Mouse (Mus musculus) heart, adult 18-20 months (tissue): ENCODE data around the gene Smim6. TPM values are rescaled to one million over a fixed set of nuclear protein-coding genes. Genes with fewer than 3 reads are reported as not detected.
A peak's percentile ranks its signal among the peaks of the same experiment; 100 is the strongest.

Source experiments
- DNase-seq, 2 experiments: peaks; one replicate each; pipeline ENCODE4 v3.0.0; 2021 to 2022; ENCODE audit warnings: mixed read lengths in 1 of 2
- total RNA-seq, 2 experiments: library from RNA; stranded (reverse); gene quantifications; 2 replicates each; pipeline ENCODE4 v1.2.3; 2021

Smim6 gene
- total RNA-seq, 2 experiments from 2014 or later = not detected

DNA sequence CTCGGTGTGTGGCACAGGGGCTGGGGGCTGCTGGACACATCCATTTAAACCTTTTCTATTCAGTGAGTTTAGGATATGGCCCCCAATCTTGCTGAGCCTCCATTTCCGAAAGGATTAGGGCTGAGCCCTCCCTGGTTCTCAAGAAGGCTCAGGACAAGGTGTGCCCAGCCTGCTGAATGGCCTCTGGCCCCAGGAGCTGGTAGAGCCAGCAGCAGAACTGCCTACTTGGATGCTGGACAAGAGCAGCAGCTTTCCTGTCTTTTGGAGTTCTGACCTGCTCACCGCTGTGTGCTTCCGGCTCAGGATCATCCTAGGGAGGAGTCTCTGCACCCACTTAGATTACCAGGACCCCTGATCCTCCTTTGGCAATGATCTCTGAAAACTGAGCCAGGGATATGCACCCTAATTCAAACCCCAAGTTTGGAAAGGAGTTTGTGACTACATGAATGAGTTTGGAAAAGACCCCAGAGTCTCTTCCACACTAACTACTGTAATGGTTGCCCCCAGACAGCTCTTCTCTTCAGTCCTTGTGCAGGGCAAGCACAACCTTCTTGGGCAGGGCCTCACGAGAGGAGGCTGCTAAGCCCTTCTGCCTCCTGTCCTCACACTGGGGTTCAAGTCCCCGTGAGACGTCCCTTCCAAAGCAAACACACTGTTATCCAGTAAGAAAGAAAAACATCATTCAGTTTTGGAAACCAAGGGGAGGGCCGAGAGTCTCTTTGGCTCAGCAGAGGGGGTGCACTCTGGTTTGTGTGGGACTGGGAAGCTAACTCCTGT, 11.1 kb upstream of the Smim6 start:
- DNase-seq = peak; percentile 42 to 44

DNA sequence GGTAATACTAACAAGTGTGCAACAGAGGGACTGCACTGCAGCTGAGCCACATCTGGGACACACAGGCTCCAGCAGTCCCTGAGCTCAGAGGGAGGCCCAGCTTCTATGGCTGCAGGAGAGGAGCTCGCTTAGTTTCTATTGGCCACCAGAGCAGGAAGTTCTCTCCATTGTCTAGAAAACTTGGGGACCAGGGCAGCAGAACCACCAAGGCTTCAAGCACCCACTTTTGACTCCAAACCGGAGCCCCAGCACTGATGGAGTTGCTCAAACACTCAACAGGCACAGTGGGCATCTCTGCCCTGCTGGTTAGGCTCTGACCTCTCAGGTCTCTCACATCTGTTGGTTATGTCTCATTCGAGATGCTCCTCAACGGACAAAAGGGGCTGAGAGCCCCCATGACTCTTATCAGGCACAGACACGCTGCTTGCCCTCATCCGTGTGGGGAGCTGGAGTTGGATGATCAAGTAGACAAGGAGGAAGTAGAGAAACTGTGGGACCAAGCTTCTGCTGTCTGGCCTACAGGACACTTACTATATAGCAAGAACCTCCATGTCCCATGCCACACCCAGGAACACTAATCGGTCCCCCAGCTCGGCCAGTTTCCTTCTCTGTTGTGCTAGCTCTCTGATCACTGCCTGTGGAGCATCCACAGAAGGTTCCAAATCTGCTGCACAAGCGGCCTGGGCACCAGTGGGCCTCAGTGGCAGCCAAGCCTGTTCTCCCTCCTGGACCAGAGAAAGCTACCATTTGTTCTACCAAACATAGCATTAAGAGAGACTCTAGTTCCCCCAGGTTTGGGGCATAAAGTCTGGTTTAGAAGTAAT, 10.3 kb upstream of the Smim6 start:
- peak in 1 of 2 experiments; percentile 25 for DNase-seq

DNA sequence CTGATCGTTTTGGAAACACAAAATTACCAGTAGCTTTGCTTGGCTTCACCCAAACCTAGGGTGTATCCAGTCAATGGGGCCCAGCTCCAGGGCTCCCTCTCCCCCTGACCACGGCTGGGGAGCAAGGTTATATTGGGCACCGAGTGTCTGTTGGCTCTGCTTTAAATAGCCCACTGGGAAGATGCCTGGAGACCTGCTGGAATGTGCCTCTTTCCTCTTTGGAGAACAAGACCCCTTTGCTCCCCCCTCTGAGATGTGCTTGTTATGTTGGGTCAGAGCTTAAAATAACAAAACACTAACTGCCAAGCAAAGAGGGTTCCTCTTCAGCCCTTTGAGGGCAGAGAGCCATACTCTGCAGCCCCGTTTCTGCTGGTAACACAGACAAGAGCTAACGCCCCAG, 9.6 kb upstream of the Smim6 start:
- peak; percentile 51 to 78 for DNase-seq

DNA sequence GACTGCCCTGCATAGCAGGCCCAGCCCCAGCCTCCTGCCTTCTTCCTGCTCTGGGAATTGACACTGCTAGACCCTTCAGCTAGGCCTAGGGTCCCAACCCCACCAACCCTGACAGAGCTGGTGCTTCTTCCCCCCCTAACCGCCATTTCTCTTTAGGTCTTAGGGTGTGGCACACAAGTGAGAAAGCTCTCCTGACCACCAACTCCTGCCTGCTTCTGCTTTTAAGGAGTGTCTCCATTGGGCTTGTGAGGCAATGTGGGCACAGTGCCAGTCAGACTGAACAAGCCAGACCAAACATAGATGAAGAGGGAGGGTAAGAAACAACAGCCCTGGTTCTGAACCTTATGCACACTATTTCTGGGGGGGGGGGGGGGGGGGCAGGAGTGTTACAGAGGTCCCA, 9.0 kb upstream of the Smim6 start:
- DNase-seq = peak; percentile 71 to 75

DNA sequence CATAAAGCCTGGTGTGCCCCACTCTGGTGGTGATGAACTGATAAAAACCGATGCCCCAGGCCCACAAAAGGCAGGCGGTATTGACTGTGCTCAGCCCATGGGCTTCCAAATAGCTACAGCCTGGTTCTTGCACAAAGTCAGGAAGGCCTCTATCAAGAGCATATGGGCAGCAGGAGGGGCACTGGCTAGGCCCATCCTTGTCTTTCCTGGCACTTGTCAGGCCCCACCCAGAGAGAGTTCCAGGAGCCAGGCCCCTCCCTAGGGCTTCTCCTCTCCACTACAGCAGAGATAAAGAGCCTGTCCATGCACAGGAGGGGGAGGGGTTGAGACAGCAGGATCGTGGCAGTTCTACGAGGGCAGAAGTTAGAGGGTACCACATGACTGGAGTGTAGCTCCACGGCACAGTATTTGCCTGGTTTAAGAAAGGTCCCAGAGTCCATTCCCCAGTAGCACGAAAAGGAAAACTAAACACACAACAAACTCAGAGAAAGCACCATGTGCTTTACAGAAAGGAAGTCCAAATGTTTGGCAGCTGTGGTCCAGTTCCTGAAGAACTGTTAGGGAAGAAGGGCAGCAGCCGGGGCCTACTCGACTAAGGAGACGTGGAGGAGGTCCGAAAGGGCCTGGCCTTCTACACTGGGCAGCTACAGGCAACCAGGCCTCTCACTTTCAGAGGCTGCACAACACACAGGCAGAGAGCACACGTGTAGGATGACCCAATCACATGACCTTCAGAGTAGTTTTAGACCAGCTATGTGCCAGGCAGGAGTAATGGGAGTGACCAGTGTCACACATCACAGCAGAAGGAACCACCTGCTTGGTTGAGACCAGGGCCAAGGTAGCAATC, 8.2 kb upstream of the Smim6 start:
- peak; percentile 67 to 78 for DNase-seq

DNA sequence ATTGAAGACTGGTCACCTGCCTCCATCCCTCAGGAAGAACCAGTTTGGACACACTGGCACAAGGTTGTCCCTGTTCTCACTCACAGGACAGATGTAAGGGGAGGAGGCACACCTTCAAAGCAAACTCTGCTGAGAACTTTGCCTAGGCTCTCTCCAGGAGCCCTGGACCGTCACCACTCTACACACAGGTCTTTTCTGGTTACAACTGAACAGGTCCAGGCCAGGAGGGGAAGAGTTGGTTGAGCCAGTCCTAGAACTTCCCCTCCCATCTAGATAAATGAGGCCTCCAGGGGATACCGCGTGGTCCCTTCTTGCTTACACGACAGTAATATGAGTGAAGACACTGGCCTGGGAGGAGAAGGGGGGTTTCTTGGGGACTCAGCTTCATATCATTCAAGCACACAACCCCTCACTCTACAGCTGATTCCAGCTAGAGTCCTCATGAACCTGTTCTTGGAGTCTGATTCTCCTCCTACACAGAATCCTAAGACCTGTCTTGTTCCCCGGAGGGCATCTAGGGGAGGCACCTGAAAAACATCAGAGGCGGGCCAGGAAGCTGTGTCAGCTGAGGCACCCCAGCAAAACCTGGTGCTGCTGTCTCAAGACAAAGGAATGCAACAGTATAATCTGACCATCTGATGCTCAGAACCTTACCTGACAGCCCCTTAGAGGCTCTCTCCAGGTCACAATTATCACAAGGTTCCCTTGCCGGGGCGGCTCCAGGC, 7.4 kb upstream of the Smim6 start:
- DNase-seq = no peak

DNA sequence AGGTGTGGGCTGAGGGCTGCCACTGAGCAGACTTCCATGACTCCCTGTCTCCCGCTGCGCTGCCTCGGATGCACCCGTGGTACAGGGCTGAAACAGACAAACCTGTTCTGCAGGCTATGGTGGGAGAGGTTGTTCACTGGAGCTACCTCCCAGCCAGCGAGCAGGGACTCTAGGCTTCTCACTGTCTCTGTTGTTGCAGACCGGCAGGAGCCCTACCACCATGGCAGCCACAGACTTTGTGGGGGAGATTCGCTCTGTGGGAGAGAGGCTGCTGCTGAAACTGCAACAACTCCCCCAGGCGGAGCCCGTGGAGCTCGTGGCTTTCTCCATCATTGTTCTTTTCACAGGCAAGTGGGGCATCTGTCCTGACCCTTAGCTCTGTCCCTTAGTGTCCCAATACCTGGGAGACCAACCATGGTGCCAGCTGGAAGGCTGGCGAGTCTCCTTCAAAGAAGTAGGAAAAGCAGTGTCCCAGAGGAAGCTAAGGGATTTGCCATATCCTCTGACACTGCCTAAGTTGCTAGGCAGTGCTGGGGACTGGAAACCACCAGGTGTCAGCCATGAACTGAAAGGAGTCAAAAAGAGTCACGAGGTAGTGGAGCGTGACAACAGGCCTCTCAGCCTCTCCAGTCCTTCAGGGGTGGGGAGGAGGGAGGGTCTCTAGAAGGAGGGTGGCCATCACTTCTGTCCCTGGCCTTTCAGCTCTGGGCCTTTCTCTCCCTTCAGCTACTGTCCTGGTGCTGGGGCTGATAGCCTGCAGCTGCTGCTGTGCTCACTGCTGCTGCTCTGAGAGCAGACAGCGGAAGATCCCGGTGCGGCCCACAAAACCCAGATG, 6.6 kb upstream of the Smim6 start:
- no peak for DNase-seq

DNA sequence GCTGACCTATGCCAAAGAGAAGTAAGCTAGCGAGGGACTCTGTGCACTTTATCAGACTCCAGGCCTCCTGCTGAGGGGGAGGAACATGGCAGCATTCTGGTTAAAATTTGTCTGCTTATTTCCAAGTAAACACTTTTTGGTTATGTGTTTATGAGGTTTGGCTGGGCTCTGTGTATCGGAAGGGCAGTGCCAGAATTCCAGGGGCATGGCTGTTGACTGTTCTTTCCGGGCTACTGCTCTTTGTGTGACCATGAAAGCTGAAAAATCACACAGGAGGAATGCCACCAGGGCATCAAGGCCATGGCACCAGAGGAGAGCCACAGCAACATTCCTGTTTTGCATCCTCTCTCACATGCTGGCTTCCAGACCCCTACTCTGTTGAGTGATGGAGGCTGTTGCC, 5.7 kb upstream of the Smim6 start:
- no peak for DNase-seq

DNA sequence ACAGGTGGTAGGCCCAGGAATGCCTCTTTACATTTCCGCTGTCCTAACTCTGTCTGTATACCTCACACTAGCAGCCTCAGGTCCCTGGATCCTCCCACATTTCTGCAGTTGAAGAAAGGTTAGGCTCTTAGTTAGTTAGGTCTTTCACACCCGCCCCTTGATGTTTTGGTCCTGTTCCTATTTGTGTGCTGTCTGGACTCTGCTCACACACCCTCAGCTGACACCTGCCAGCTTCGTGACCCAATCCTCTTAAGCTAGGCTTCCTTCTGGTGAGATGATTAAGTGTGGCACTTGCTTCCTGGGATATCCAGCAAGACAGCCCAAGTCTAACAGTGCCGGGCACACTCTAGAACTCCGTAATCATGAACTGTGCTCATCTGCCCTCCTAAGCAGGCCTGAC, 5.3 kb upstream of the Smim6 start:
- DNase-seq = no peak

DNA sequence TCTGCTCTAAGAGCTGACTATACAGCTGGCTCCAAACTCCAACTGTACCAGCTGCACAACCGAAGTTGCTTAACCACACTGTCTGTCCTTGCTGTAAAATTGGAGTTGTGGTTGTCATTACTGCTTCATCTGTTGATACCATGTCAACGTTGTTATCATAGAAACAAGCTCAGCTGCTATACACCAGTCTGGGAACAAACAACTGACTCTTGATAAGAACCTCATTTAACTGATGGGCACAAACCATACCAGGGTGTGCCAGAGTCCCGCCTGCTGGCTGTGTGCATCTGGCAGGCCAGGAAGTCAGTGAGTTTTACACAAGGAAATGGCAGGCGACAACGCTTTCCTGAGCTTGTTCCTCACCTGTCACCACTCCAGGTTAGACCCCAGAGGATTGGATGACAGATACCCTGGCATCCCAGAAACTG, 669 bp upstream of the Smim6 start:
- DNase-seq = peak in 1 of 2 experiments; percentile 37

DNA sequence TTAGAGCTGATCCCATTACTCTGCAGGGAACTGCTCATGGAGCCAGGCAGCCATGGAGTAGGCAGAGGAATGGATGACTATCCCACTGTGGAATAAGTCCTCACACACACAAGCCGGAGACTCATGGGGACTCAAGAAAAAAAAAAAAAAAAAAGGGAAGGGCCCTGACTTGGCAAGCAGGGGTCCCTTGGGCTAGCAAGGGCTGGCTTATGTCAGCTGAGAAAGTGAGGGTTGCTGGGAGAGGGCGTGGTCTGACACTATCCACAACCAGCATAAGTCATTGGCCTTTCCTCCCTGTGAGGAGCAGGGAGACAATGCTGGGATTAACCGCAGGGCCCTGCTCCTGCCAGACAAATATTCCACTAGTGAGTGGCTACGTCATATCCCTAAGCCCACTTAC, 4.8 kb downstream of the Smim6 start:
- DNase-seq = no peak

DNA sequence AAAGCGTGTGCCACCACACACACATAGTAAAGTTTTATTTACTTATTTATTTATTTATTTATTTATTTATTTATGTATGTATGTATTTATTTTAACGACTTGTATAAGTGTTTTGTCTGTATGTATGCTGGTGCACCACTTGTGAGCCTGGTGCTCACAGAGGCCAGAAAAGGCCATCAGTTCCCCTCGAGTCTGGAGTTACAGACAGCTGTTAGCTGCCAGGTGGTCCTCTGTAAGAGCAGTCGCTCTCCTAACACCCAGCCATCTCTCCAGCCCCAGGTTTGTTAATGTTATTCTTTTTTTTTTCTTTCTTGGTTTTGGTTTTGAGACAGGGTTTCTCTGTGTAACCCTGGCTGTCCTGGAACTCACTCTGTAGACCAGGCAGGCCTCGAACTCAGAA, 6.8 kb downstream of the Smim6 start:
- DNase-seq = no peak

DNA sequence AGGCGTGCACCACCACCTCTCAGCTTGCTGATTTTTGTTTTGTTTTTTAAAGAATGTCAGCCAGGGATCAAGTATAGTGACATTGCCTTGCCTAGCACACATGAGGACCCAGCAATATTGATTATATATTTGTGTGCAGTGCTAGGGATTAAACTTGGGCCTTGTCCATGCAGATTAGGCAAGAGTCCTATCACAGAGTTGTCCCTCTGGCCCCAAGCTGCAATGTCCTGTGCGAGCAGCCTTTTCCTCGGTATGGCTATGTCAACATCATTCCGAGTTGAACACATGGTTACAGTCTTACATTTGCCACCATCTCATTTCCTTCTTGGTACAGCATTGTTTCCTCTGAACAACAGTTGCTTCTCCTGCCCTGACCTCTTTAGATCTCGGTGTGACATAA, 7.3 kb downstream of the Smim6 start:
- no peak for DNase-seq

DNA sequence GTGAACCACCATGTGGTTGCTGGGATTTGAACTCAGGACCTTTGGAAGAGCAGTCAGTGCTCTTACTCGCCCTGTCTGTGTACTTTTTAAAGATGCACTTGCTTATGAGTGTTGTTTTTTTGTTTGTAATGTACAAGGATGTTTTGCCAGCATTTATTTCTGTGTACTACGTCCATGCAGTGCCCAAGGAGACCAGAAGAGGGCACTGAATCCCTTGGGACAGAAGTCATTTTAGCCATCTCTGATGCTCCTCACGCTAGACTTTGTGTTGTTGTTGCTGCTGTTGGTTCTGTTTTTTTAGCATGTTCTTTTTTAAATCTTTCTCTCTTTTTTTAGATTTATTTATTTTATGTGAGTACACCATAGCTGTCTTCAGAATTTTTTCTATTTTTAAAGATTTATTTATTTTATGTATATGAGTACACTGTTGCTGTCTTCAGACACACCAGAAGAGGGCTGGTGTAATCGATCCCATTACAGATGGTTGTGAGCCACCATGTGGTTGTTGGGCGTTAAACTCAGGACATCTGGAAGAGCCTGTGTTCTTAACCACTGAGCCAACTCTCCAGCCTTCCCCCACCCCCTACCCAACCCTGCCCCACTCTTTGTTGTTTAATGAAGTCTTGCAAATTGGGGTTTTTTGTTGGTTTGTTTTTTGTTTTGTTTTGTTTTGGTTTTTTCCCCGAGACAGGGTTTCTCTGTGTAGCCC, 8.4 kb downstream of the Smim6 start:
- peak; percentile 32 to 68 for DNase-seq

DNA sequence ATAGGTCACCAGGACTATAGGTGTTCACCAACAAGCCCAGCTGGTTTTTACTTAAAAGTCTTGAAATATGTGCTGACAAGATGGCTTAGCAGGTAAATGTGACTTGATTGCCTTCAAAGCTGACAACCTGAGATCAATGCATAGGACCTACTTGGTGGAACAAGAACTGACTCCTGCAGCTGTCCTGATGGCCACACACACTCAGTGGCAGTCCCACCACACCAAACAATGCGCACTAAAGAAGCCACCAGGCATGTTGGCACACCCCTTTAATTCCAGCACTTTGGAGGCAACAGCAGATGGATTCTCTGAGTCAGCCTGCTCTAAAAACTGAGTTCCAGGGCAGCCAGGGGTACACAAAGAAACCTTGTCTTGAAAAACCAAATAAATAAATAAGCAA, 10.2 kb downstream of the Smim6 start:
- no peak for DNase-seq

DNA sequence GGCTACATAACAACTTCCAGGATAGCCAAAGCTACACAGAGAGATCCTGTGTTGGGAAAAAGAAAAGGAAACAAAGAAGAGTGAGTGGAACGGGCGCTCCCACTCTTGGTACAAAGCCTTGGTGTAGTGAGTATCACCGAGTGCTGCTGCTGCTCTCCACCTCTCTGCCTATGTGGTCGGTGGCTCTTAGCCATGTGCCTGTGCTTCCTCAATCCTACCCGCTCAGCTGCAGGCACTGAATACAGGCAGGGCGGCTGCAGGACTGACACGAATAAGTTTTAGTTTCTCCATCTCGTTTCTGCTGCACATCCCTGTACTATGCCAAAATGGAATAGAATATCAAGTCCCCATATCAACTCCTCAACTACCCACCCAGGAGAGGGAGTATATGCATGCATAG, 17.2 kb downstream of the Smim6 start:
- peak in 1 of 2 experiments; percentile 31 for DNase-seq

DNA sequence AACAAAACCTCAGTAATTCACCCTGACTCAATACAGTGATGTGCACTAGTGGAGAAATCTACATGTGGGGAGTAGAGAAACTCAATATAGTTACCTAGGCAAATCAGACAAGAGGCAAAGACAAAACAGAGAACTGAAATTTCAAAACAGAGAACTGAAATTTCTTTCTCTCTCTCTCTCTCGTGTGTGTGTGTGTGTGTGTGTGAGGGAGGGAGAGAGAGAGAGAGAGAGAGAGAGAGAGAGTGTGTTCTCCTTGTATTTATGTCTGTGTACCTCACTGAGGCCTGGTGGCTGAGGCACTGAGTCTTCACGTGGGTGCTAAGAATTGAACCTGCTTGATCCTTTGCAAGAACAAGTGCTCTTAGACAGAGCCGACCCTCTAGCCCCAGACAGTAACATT, 18.0 kb downstream of the Smim6 start:
- no peak for DNase-seq

DNA sequence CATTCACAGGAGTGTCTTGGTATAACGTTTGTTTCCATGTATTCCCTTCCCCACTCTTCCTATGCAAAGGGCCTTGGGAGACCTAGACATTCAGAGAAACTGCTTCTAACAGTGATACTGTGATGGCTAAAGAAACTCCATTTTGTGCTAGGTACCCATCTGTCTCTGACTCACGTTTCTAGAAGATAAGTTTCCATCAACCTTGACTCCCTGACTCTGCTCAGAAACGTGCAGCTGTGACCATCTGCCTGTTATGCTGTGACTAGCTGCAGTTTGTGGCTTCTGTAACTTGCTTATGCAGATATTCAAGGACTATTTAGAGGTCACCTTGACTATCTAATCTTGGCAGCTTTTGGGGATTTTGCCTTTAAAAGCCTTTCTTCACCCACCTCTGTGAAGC, 19.4 kb downstream of the Smim6 start:
- DNase-seq = no peak

DNA sequence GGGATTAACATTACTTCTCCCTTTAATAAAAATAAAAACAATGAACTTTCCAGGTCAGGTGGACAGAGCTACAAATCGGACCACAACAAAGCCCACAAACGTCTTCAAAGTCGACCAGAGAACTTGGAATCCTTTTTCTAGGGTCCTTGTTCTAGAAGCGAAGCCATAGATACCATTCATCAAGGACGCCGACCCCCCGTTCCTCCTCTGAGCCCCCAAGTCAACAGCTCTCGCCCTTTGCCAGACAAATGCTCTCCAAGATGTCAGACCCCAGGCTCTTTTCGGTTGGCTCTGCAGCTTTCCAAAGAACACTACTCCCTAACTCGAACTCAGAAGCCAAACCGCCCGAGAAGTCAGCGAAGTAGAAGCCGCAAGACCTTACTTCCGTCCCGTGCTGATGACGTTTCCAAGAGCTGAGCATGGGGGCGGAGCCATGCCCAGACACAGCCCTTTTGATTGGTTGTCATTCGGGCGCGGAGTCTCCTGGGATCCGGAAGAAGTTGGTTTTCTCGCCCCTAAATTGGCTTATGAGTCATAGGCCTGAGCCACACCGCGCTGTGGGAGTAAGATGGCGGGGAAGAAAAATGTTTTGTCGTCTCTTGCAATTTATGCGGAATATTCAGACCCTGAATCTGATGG, 21.4 kb downstream of the Smim6 start, which contains the start of the genes Sap30bp and Recql5:
TSS of gene Sap30bp (plus strand) at position 175 of the 639 bp plus-strand sequence.
TSS of gene Recql5 (minus strand) at position 370 of the 639 bp plus-strand sequence.
- DNase-seq = peak; percentile 98 to 99

DNA sequence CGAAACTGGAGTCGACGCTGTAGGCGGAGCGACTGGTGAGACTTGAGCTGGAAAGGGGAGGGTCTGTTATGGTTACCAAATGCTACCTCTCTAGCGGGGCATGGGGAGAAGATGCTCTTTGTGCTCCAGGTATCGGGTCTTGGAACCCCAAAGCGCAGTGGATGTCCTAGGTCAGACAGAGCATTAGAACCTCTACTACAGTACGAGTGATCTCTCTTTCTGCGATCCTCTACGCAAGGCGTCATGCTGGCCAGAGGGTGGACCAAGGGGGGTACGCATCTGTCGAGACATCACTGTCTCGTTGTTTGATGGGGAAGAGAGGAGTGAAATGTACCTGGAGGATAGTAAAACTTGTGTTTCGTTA, 21.9 kb downstream of the Smim6 start:
- no peak for DNase-seq
